Mouse (Mus musculus): Measurements from ENCODE around the gene Daglb.

DNA sequence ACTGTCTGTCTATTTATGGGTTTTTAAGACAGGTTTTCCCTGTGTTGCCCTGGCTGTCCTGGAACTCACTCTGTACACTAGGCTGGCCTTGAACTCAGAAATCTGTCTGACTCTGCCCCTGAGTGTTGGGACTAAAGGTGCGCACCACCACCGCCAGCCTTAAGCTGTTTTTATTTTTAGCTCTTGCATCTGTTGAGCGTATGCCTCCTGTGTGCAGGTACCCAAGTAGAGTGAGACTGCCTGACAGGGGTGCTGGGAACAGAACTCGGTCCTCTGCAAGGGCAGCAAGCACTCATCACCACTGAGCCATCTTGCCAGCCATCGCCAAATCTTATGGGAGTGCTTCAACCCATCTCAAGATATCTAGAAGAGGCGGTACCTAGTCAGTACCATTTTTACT lies 11.6 kb downstream of the Daglb start:
- TF ChIP-seq POLR2A (IDR thresholded peaks at IDR 0.05; ENCODE audit: extremely low read depth, insufficient read depth, low read length) (no peak), CTCF (IDR thresholded peaks at IDR 0.05; ENCODE audit: low read depth, low read length) (no peak)

Measured in liver, adult 2 months (tissue).